Mouse (Mus musculus): ENCODE data around the gene Tub.
A peak's percentile ranks its signal among the peaks of the same experiment; 100 is the strongest.

Tub gene

GRCm38 (mm10) chr7:108985934-108986708 lies 36.0 kb downstream of the Tub start:
- DNase-seq (ENCODE audit: low spot score in 2 of 2): no peak

- peak; percentile 71 to 82 for DNase-seq (ENCODE audit: low spot score in 2 of 2)
Measured at GRCm38 (mm10) chr7:108991207-108991606, 41.1 kb downstream of the Tub start.

GRCm38 (mm10) chr7:108993230-108993629 lies 43.1 kb downstream of the Tub start:
- DNase-seq (ENCODE audit: low spot score in 2 of 2): no peak

- DNase-seq (ENCODE audit: low spot score in 2 of 2): no peak
Measured at GRCm38 (mm10) chr7:108993881-108994291, 43.7 kb downstream of the Tub start.

- DNase-seq (ENCODE audit: low spot score in 2 of 2): no peak
Measured at GRCm38 (mm10) chr7:108996156-108996555, 46.0 kb downstream of the Tub start.

GRCm38 (mm10) chr7:109000315-109000954 lies 50.3 kb downstream of the Tub start:
- no peak for DNase-seq (ENCODE audit: low spot score in 2 of 2)

- DNase-seq (ENCODE audit: low spot score in 2 of 2): no peak
Measured at GRCm38 (mm10) chr7:109001971-109002370, 51.8 kb downstream of the Tub start.

GRCm38 (mm10) chr7:109003653-109004052 lies 53.5 kb downstream of the Tub start:
- no peak for DNase-seq (ENCODE audit: low spot score in 2 of 2)

- no peak for DNase-seq (ENCODE audit: low spot score in 2 of 2)
Measured at GRCm38 (mm10) chr7:109009260-109009659, 59.1 kb downstream of the Tub start.

- DNase-seq (ENCODE audit: low spot score in 2 of 2): no peak
Measured at GRCm38 (mm10) chr7:109010720-109011595, 60.8 kb downstream of the Tub start.

- DNase-seq (ENCODE audit: low spot score in 2 of 2): peak; percentile 63 to 80
Measured at GRCm38 (mm10) chr7:109011596-109012180, 61.5 kb downstream of the Tub start.

- no peak for DNase-seq (ENCODE audit: low spot score in 2 of 2)
Measured at GRCm38 (mm10) chr7:109012575-109012974, 62.4 kb downstream of the Tub start.

- DNase-seq (ENCODE audit: low spot score in 2 of 2): no peak
Measured at GRCm38 (mm10) chr7:109012998-109013625, 63.0 kb downstream of the Tub start.

GRCm38 (mm10) chr7:109014851-109015250 lies 64.7 kb downstream of the Tub start:
- DNase-seq (ENCODE audit: low spot score in 2 of 2): no peak

- DNase-seq (ENCODE audit: low spot score in 2 of 2): no peak
Measured at GRCm38 (mm10) chr7:109016378-109016923, 66.3 kb downstream of the Tub start.

- DNase-seq (ENCODE audit: low spot score in 2 of 2): no peak
Measured at GRCm38 (mm10) chr7:109019243-109019642, 69.1 kb downstream of the Tub start.

GRCm38 (mm10) chr7:109021428-109021827 lies 71.3 kb downstream of the Tub start:
- DNase-seq (ENCODE audit: low spot score in 2 of 2): peak; percentile 55 to 63

- DNase-seq (ENCODE audit: low spot score in 2 of 2): no peak
Measured at GRCm38 (mm10) chr7:109025743-109026142, 75.6 kb downstream of the Tub start.

GRCm38 (mm10) chr7:109026976-109027375 lies 76.8 kb downstream of the Tub start:
- DNase-seq (ENCODE audit: low spot score in 2 of 2): no peak

- DNase-seq (ENCODE audit: low spot score in 2 of 2): no peak
Measured at GRCm38 (mm10) chr7:109027721-109028120, 77.6 kb downstream of the Tub start.

- DNase-seq (ENCODE audit: low spot score in 2 of 2): no peak
Measured at GRCm38 (mm10) chr7:109028204-109028603, 78.1 kb downstream of the Tub start.
